Mouse (Mus musculus): ENCODE measurements around the gene Mgat4d. TPM values are rescaled to one million over a fixed set of nuclear protein-coding genes. Genes with fewer than 3 reads are reported as not detected.
"Not testable (repeated sequence)": the region's sequence is repeated elsewhere in the genome, so short reads cannot be mapped to it uniquely, and the experiment has no call there.

Mgat4d gene
- polyA plus RNA-seq (2014; fragmentation: Nextera tagmentation; extraction: Ambion mirVana): not detected in 2 replicates

DNA sequence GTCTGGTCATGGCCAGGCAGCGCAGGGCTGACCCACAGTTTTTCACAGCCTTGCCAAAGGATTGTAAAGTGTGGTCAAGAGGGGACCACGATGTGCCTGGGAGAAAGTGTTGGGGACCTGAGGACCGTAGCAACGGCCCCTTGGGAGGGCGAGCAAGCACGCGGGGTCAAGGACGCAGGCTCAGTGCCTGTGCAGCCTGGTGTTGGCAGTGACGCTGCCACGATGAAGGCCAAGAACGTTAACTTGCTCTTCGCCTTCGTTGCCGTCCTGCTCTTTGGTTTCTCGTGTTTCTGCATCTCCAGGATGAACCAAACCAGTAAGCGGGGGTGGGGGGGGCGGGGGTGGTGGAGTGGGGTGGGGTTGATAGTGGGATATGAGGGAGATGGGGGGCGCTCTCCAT, at the start of gene Mgat4d:
Gene Mgat4d, plus strand, starts transcription at position 209 of the 400 bp plus-strand sequence.
- H3K27me3 ChIP-seq (ENCODE audit: control insufficient read depth, insufficient read depth, low read length): no peaks in the 10 kb centered on the region
- H3K27ac ChIP-seq (ENCODE audit: low read depth, low read length): no peak within 1 kb of the TSS
- ATAC-seq (ENCODE audit: low FRiP score): no peak
- H3K9me3 ChIP-seq (ENCODE audit: control insufficient read depth, low read length): no peaks in the 10 kb centered on the region
- no peaks in the 10 kb centered on the region for H3K4me1 ChIP-seq (replicated peaks; ENCODE audit: control insufficient read depth, insufficient read depth, low read length)
- 76% methylated on average over 18 of the region's 18 CpGs for WGBS
- H3K4me2 ChIP-seq (replicated peaks; ENCODE audit: low read depth, low read length): no peak within 1 kb of the TSS
- no peak for DNase-seq (ENCODE audit: low spot score)
- no peak within 1 kb of the TSS for H3K4me3 ChIP-seq (ENCODE audit: low read depth, low read length)
- H3K36me3 ChIP-seq (ENCODE audit: control insufficient read depth, insufficient read depth, low read length): no peaks in the 10 kb centered on the region
- H3K9ac ChIP-seq (ENCODE audit: low read depth, low read length): no peak within 1 kb of the TSS

DNA sequence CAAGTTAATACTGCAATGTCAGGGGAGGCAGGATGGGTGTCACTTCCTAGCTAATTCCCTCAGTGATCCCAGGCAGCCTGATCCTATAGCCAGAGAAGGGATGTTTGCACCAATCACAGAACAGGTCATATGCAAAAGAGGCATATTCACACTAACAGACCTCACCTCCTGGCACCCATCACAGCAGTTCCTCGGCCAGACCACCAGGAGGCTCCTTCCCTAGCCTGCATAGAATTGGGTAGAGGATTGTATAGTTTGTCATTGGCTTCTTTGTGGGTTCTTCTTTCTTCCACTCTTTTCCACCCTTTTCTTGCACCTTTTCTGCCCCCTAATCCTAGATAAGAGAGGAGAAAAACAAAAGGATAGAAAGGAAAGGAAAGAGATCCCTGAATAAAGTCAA, 48.1 kb upstream of the Mgat4d start:
- WGBS: 38% methylated on average over 1 of the region's 1 CpGs
- no peaks in the 10 kb centered on the region for H3K36me3 ChIP-seq (ENCODE audit: control insufficient read depth, insufficient read depth, low read length)
- no peak overlapping the region for H3K27ac ChIP-seq (ENCODE audit: low read depth, low read length)
- H3K9me3 ChIP-seq (ENCODE audit: control insufficient read depth, low read length): no peaks in the 10 kb centered on the region
- no peak overlapping the region for H3K4me3 ChIP-seq (ENCODE audit: low read depth, low read length)
- H3K4me1 ChIP-seq (replicated peaks; ENCODE audit: control insufficient read depth, insufficient read depth, low read length): no peaks in the 10 kb centered on the region
- DNase-seq (ENCODE audit: low spot score) (no peak), ATAC-seq (ENCODE audit: low FRiP score) (no peak)
- H3K27me3 ChIP-seq (ENCODE audit: control insufficient read depth, insufficient read depth, low read length): no peaks in the 10 kb centered on the region
- no peak overlapping the region for H3K4me2 ChIP-seq (replicated peaks; ENCODE audit: low read depth, low read length)
- H3K9ac ChIP-seq (ENCODE audit: low read depth, low read length): no peak overlapping the region

GRCm38 (mm10) chr8:83304946-83305345, 43.3 kb upstream of the Mgat4d start:
- DNase-seq (ENCODE audit: low spot score) (no peak), ATAC-seq (ENCODE audit: low FRiP score) (no peak)
- Histone ChIP-seq H3K4me1 (replicated peaks; ENCODE audit: control insufficient read depth, insufficient read depth, low read length) (no peaks in the 10 kb centered on the region), H3K4me3 (ENCODE audit: low read depth, low read length) (no peak overlapping the region), H3K9ac (ENCODE audit: low read depth, low read length) (no peak overlapping the region), H3K27ac (ENCODE audit: low read depth, low read length) (no peak overlapping the region), H3K27me3 (ENCODE audit: control insufficient read depth, insufficient read depth, low read length) (no peaks in the 10 kb centered on the region), H3K36me3 (ENCODE audit: control insufficient read depth, insufficient read depth, low read length) (no peaks in the 10 kb centered on the region), H3K9me3 (ENCODE audit: control insufficient read depth, low read length) (no peaks in the 10 kb centered on the region), H3K4me2 (replicated peaks; ENCODE audit: low read depth, low read length) (no peak overlapping the region)
- WGBS: 100% methylated on average over 1 of the region's 1 CpGs

DNA sequence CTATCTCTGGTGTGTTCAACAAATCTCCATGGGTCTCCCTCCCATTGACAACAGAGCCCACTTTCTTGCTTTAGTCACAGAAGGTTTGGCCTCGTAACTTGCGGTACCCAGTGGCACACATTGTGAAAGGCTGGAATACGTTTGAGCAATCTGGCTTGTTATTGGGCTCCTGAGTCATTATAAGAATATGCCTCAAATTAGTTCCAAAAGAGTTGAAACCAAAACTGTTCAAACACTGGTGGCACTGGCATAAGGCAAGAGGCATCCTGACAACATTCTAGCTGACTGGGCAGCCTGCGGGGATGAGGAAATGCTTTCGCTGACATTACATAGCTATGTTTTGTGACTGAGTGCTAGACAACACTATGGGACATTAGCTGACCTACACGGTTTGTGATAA, 38.4 kb upstream of the Mgat4d start:
- 93% methylated on average over 6 of the region's 6 CpGs for WGBS
- no peaks in the 10 kb centered on the region for H3K9me3 ChIP-seq (ENCODE audit: control insufficient read depth, low read length)
- no peak overlapping the region for H3K27ac ChIP-seq (ENCODE audit: low read depth, low read length)
- ATAC-seq (ENCODE audit: low FRiP score): no peak
- no peaks in the 10 kb centered on the region for H3K36me3 ChIP-seq (ENCODE audit: control insufficient read depth, insufficient read depth, low read length)
- H3K9ac ChIP-seq (ENCODE audit: low read depth, low read length): no peak overlapping the region
- no peak for DNase-seq (ENCODE audit: low spot score)
- no peak overlapping the region for H3K4me3 ChIP-seq (ENCODE audit: low read depth, low read length)
- no peak overlapping the region for H3K4me2 ChIP-seq (replicated peaks; ENCODE audit: low read depth, low read length)
- H3K4me1 ChIP-seq (replicated peaks; ENCODE audit: control insufficient read depth, insufficient read depth, low read length): no peaks in the 10 kb centered on the region
- no peaks in the 10 kb centered on the region for H3K27me3 ChIP-seq (ENCODE audit: control insufficient read depth, insufficient read depth, low read length)

DNA sequence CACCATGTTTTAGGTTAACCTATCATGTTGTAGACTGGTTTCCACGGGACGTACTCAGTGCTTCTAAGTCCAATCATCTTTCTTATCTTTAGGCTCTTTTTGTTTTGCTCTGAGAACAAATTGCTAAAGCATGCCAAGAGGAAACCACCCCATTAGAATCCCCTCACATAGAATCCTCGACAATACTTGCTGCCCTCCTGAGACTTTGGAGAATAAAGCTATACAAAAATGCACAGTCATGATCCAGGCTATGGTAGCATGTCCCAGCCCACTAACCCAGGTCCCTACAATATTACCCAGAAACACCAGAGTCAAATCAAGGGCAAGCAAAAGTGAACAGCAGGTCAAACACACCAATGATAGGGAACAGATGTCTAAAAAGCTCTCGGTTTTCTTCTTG, 33.2 kb upstream of the Mgat4d start:
- H3K4me3 ChIP-seq (ENCODE audit: low read depth, low read length); H3K36me3 ChIP-seq (ENCODE audit: control insufficient read depth, insufficient read depth, low read length); H3K4me1 ChIP-seq (replicated peaks; ENCODE audit: control insufficient read depth, insufficient read depth, low read length); H3K4me2 ChIP-seq (replicated peaks; ENCODE audit: low read depth, low read length); DNase-seq (ENCODE audit: low spot score); H3K27ac ChIP-seq (ENCODE audit: low read depth, low read length); H3K9me3 ChIP-seq (ENCODE audit: control insufficient read depth, low read length); ATAC-seq (ENCODE audit: low FRiP score); H3K27me3 ChIP-seq (ENCODE audit: control insufficient read depth, insufficient read depth, low read length); H3K9ac ChIP-seq (ENCODE audit: low read depth, low read length): not testable (repeated sequence)
- 93% methylated on average over 4 of the region's 4 CpGs for WGBS

DNA sequence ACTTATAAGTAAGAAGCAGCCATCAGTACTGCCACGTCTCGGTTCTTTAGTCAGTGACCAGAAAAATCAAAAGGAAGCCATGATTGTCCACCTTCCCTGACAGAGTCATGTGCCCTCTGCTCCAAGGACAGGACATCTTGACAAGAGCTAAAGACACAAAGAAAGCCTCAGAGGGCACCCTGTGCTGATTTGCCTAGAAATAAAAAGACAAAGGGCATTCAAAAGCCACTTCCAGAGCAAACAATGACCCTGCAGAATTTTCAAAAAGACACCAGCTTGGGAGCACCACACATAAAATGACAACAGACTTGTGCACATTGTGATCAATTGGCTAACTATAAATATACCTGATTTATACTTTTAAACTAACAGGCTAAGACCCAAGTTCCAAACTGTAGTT, 32.6 kb upstream of the Mgat4d start:
- Histone ChIP-seq H3K27ac (ENCODE audit: low read depth, low read length) (no peak overlapping the region), H3K4me2 (replicated peaks; ENCODE audit: low read depth, low read length) (no peak overlapping the region), H3K9me3 (ENCODE audit: control insufficient read depth, low read length) (no peaks in the 10 kb centered on the region), H3K4me1 (replicated peaks; ENCODE audit: control insufficient read depth, insufficient read depth, low read length) (no peaks in the 10 kb centered on the region), H3K9ac (ENCODE audit: low read depth, low read length) (no peak overlapping the region), H3K36me3 (ENCODE audit: control insufficient read depth, insufficient read depth, low read length) (no peaks in the 10 kb centered on the region), H3K4me3 (ENCODE audit: low read depth, low read length) (no peak overlapping the region), H3K27me3 (ENCODE audit: control insufficient read depth, insufficient read depth, low read length) (no peaks in the 10 kb centered on the region)
- DNase-seq (ENCODE audit: low spot score) (no peak), ATAC-seq (ENCODE audit: low FRiP score) (no peak)
- 35% methylated on average over 2 of the region's 2 CpGs for WGBS

DNA sequence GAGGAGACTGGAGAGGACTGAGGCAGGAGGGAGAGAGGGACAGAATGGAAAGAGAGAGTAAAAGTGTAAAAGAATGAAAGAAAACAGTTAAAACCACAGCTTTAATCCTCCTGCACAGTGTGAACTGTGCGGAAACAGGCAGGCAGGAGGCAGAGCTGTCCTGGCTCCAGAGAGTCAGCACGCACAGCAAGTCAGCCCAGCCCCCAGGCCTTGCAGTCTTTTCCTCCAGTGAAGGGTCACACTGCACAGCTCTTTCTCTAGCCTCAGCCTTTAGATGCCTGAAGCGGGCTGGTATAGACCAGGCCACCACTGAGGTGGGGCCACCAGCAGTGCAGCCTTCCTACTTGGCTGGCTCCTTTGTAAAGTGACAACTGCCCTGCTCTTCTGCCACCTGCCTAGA, 27.7 kb upstream of the Mgat4d start:
- H3K36me3 ChIP-seq (ENCODE audit: control insufficient read depth, insufficient read depth, low read length): no peaks in the 10 kb centered on the region
- no peak for DNase-seq (ENCODE audit: low spot score)
- no peaks in the 10 kb centered on the region for H3K9me3 ChIP-seq (ENCODE audit: control insufficient read depth, low read length)
- no peak overlapping the region for H3K27ac ChIP-seq (ENCODE audit: low read depth, low read length)
- WGBS: 42% methylated on average over 3 of the region's 3 CpGs
- no peaks in the 10 kb centered on the region for H3K27me3 ChIP-seq (ENCODE audit: control insufficient read depth, insufficient read depth, low read length)
- H3K4me2 ChIP-seq (replicated peaks; ENCODE audit: low read depth, low read length): no peak overlapping the region
- no peak overlapping the region for H3K9ac ChIP-seq (ENCODE audit: low read depth, low read length)
- H3K4me3 ChIP-seq (ENCODE audit: low read depth, low read length): no peak overlapping the region
- no peaks in the 10 kb centered on the region for H3K4me1 ChIP-seq (replicated peaks; ENCODE audit: control insufficient read depth, insufficient read depth, low read length)
- ATAC-seq (ENCODE audit: low FRiP score): no peak

- Histone ChIP-seq H3K9ac (ENCODE audit: low read depth, low read length) (no peak overlapping the region), H3K27me3 (ENCODE audit: control insufficient read depth, insufficient read depth, low read length) (no peaks in the 10 kb centered on the region), H3K4me1 (replicated peaks; ENCODE audit: control insufficient read depth, insufficient read depth, low read length) (no peaks in the 10 kb centered on the region), H3K27ac (ENCODE audit: low read depth, low read length) (no peak overlapping the region), H3K4me2 (replicated peaks; ENCODE audit: low read depth, low read length) (no peak overlapping the region), H3K9me3 (ENCODE audit: control insufficient read depth, low read length) (no peaks in the 10 kb centered on the region), H3K36me3 (ENCODE audit: control insufficient read depth, insufficient read depth, low read length) (no peaks in the 10 kb centered on the region), H3K4me3 (ENCODE audit: low read depth, low read length) (no peak overlapping the region)
- DNase-seq (ENCODE audit: low spot score) (no peak), ATAC-seq (ENCODE audit: low FRiP score) (no peak)
- 92% methylated on average over 6 of the region's 6 CpGs for WGBS
Observed at GRCm38 (mm10) chr8:83322374-83322773, 25.9 kb upstream of the Mgat4d start.

GRCm38 (mm10) chr8:83323056-83323455, 25.2 kb upstream of the Mgat4d start:
- Histone ChIP-seq H3K9me3 (ENCODE audit: control insufficient read depth, low read length) (no peaks in the 10 kb centered on the region), H3K27me3 (ENCODE audit: control insufficient read depth, insufficient read depth, low read length) (no peaks in the 10 kb centered on the region), H3K36me3 (ENCODE audit: control insufficient read depth, insufficient read depth, low read length) (no peaks in the 10 kb centered on the region), H3K4me2 (replicated peaks; ENCODE audit: low read depth, low read length) (no peak overlapping the region), H3K27ac (ENCODE audit: low read depth, low read length) (no peak overlapping the region), H3K4me3 (ENCODE audit: low read depth, low read length) (no peak overlapping the region), H3K4me1 (replicated peaks; ENCODE audit: control insufficient read depth, insufficient read depth, low read length) (no peaks in the 10 kb centered on the region), H3K9ac (ENCODE audit: low read depth, low read length) (no peak overlapping the region)
- no peak for ATAC-seq (ENCODE audit: low FRiP score)
- WGBS: 89% methylated on average over 2 of the region's 2 CpGs
- no peak for DNase-seq (ENCODE audit: low spot score)
